Mouse (Mus musculus) neural tube, embryonic 11.5 days (tissue): ENCODE measurements at regions not wholly inside any gene's neighbourhood (a gene's known extent, or its start where the extent isn't known, plus 50 kb on each side); places are given as distances from the start of the nearest gene placed in this dataset.

Experiments
- ATAC-seq: fragments of 200-750 bp; cut with Nextera tagmentation; 2 replicates; pipeline ENCODE4 v1.8.0; 2017; ENCODE audit warnings: moderate number of reproducible peaks, mild to moderate bottlenecking, moderate TSS enrichment, moderate library complexity; ENCODE audit not compliant: insufficient read depth, low FRiP score, low TSS enrichment
- DNase-seq: peaks from one replicate; pipeline ENCODE4 v3.0.0-alpha.2; 2015; ENCODE audit warnings: low spot score
- H3K27ac ChIP-seq: fragments of 300-500 bp; sonication (generic); 2 replicates; pipeline ENCODE4 v1.5.1; 2014; ENCODE audit warnings: low read depth, mild to moderate bottlenecking, low read length
- H3K27me3 ChIP-seq: fragments of 300-500 bp; sonication (generic); 2 replicates; pipeline ENCODE4 v1.6.1; 2014; ENCODE audit warnings: mild to moderate bottlenecking, low read length, mixed read lengths; ENCODE audit not compliant: control insufficient read depth, insufficient read depth
- H3K36me3 ChIP-seq: fragments of 300-500 bp; sonication (generic); 2 replicates; pipeline ENCODE4 v1.6.1; 2014; ENCODE audit warnings: mild to moderate bottlenecking, low read length, moderate library complexity, mixed read lengths; ENCODE audit not compliant: control insufficient read depth, insufficient read depth
- H3K4me1 ChIP-seq: fragments of 300-500 bp; sonication (generic); 2 replicates; pipeline ENCODE4 v1.6.1; 2014; ENCODE audit warnings: low read length, mixed read lengths; ENCODE audit not compliant: control insufficient read depth, insufficient read depth
- H3K4me2 ChIP-seq: fragments of 300-500 bp; sonication (generic); 2 replicates; pipeline ENCODE4 v1.6.1; 2014; ENCODE audit warnings: low read depth, mild to moderate bottlenecking, moderate library complexity
- H3K4me3 ChIP-seq: fragments of 300-500 bp; sonication (generic); 2 replicates; pipeline ENCODE4 v1.5.1; 2014; ENCODE audit warnings: low read depth, low read length
- H3K9ac ChIP-seq: fragments of 300-500 bp; sonication (generic); 2 replicates; pipeline ENCODE4 v1.6.1; 2014; ENCODE audit warnings: mild to moderate bottlenecking, low read length
- H3K9me3 ChIP-seq: fragments of 300-500 bp; sonication (generic); 2 replicates; pipeline ENCODE4 v1.6.1; 2016; ENCODE audit warnings: low read length; ENCODE audit not compliant: control insufficient read depth
- WGBS: fragments of 180-500 bp; shearing (Covaris S2); extraction: QIAGEN DNeasy Blood & Tissue Kit; methylation state at CpG from one replicate; pipeline ENCODE4 v1.1.7; 2014; 5-methylcytosine and 5-hydroxymethylcytosine counted together

- 85% methylated on average over 6 of the region's 6 CpGs for WGBS
- ATAC-seq: no peak
- no peak overlapping the region for H3K27ac ChIP-seq
- no peaks in the 10 kb centered on the region for H3K4me1 ChIP-seq
- no peak overlapping the region for H3K9ac ChIP-seq
- H3K9me3 ChIP-seq: no peaks in the 10 kb centered on the region
- no peaks in the 10 kb centered on the region for H3K36me3 ChIP-seq
- H3K27me3 ChIP-seq: no peaks in the 10 kb centered on the region
- no peak for DNase-seq
- H3K4me3 ChIP-seq: no peak overlapping the region
- H3K4me2 ChIP-seq: no peak overlapping the region
These were observed 97.3 kb downstream of the Irs2 start for GRCm38 (mm10) chr8:10910954-10911353.

DNA sequence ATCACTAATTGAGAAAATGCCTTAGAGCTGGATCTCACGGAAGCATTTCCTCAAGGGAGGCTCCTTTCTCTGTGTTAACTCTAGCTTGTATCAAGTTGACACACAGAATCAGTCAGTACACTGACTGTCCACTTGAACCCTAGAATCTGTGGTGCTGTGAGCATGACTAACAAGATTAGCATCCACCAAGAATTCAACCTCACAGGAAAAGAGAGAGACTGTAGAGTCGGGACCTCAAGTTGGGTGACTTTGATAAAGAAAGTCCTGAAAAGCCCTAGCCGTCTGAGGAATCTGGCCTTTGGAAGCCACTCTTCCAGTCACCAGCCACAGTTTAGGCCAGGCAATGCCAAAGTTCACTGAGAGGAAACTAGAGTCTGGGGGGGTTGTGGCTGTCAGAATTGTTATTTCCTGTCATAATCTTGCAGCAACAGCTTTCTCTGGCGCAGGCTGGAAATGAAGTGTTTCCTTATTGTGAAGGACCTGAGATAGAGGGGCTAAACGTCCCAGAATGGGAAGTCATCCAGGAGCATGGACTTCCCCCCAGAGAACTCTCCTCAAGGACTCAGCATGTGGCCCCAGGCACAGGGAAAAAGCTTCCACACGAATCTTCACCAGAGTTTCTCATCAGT is 97.9 kb downstream of the Irs2 start:
- ATAC-seq (no peak), DNase-seq (no peak)
- H3K9me3 ChIP-seq: no peaks in the 10 kb centered on the region
- 64% methylated on average over 6 of the region's 6 CpGs for WGBS
- no peaks in the 10 kb centered on the region for H3K36me3 ChIP-seq
- H3K27me3 ChIP-seq: no peaks in the 10 kb centered on the region
- no peaks in the 10 kb centered on the region for H3K4me1 ChIP-seq
- no peak overlapping the region for H3K9ac ChIP-seq
- no peak overlapping the region for H3K27ac ChIP-seq
- H3K4me3 ChIP-seq: no peak overlapping the region
- H3K4me2 ChIP-seq: no peak overlapping the region

DNA sequence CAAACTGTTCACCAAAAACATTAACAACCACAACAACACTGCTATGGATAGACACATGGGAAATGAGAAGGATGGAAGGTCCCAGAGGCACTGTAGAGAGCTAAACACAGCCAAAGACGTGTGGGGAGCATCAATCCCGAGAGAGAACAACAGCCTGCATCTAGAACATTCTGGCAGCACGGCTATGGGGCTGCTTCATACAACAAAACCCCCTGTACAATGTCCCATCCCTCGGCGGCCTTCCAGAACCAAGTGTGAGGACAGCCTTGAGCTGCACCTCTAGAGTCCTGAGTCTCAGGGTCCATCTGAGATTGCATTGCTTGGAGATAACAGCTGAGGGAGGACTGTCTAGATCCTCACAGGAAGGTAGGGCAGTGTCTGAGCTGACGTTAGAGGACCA is 99.1 kb downstream of the Irs2 start:
- WGBS: 80% methylated on average over 6 of the region's 6 CpGs

GRCm38 (mm10) chr8:10906353-10906752 is 101.9 kb downstream of the Irs2 start:
- 75% methylated on average over 6 of the region's 6 CpGs for whole genome bisulfite sequencing
- Histone ChIP-seq H3K36me3 (no peaks in the 10 kb centered on the region), H3K9me3 (no peaks in the 10 kb centered on the region)

More for the DNA sequence above, 99.1 kb downstream of the Irs2 start:
- no peaks in the 10 kb centered on the region for H3K27me3 ChIP-seq
- H3K4me3 ChIP-seq: no peak overlapping the region
- no peak overlapping the region for H3K9ac ChIP-seq
- DNase-seq: no peak
- H3K4me1 ChIP-seq: no peaks in the 10 kb centered on the region
- H3K9me3 ChIP-seq: no peaks in the 10 kb centered on the region
- no peak overlapping the region for H3K4me2 ChIP-seq
- ATAC-seq: no peak
- H3K36me3 ChIP-seq: no peaks in the 10 kb centered on the region
- H3K27ac ChIP-seq: no peak overlapping the region

GRCm38 (mm10) chr8:10905761-10906160 is 102.5 kb downstream of the Irs2 start:
- Histone ChIP-seq H3K36me3 (no peaks in the 10 kb centered on the region), H3K4me1 (no peaks in the 10 kb centered on the region), H3K9me3 (no peaks in the 10 kb centered on the region), H3K27ac (no peak overlapping the region), H3K9ac (no peak overlapping the region), H3K4me2 (no peak overlapping the region), H3K4me3 (no peak overlapping the region), H3K27me3 (no peaks in the 10 kb centered on the region)
- DNase-seq: no peak
- WGBS: 92% methylated on average over 5 of the region's 5 CpGs
- ATAC-seq: no peak

More at GRCm38 (mm10) chr8:10906353-10906752, 101.9 kb downstream of the Irs2 start:
- Histone ChIP-seq H3K4me2 (no peak overlapping the region), H3K4me1 (no peaks in the 10 kb centered on the region), H3K27me3 (no peaks in the 10 kb centered on the region), H3K27ac (no peak overlapping the region), H3K4me3 (no peak overlapping the region), H3K9ac (no peak overlapping the region)
- ATAC-seq (no peak), DNase-seq (no peak)

DNA sequence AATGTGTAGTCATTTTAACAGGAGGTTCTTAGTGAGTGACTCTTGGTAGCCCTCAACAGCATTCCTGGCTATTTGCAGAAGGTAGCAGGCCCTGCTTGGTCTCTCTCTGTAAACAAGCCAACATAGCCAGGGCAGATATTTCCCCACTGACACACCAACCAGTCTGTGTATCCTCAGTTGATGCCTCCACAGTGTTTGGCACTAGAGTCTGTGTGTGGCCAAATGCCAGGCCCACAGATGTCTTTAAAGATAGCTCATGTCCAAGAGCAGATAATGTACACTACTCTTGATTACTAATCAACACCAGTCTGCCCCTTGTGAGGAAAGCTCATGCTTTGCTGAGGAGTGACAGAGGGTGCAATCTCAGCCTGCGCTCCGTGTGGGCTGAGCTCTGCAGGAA is 104.3 kb downstream of the Irs2 start:
- H3K9me3 ChIP-seq: no peaks in the 10 kb centered on the region
- H3K36me3 ChIP-seq: no peaks in the 10 kb centered on the region
- ATAC-seq: no peak
- peaks cover 11% of the 10 kb centered on the region for H3K4me1 ChIP-seq
- no peak for DNase-seq
- H3K9ac ChIP-seq: no peak overlapping the region
- no peaks in the 10 kb centered on the region for H3K27me3 ChIP-seq
- 86% methylated on average over 2 of the region's 2 CpGs for WGBS
- no peak overlapping the region for H3K27ac ChIP-seq
- no peak overlapping the region for H3K4me3 ChIP-seq
- H3K4me2 ChIP-seq: no peak overlapping the region

GRCm38 (mm10) chr8:10901954-10902353 is 106.3 kb downstream of the Irs2 start:
- no peak for ATAC-seq

DNA sequence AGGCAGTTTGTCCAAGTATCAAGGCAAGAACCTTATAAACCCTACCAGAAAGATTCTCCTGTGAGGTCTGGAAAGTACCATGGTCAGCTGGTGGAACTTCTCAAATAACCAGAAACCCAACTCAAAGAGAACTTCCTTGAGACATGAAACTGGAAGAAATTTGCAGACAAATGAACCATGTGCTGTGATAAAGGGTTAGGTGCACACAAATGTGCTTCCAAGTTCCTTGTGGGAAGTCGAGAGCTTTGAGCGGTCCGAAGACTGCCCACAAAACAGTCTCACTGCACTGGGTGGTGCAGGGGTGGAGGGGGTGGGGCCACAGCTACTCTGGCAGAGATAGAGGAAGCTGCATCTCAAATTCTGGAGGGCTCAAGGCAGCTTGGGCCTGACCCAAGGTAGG is 107.2 kb downstream of the Irs2 start:
- Histone ChIP-seq H3K27ac (no peak overlapping the region), H3K27me3 (no peaks in the 10 kb centered on the region), H3K4me3 (no peak overlapping the region), H3K4me2 (no peak overlapping the region), H3K9ac (no peak overlapping the region), H3K4me1 (peaks cover 15% of the 10 kb centered on the region), H3K9me3 (no peaks in the 10 kb centered on the region), H3K36me3 (no peaks in the 10 kb centered on the region)
- DNase-seq (no peak), ATAC-seq (no peak)
- WGBS: 86% methylated on average over 3 of the region's 3 CpGs

More at GRCm38 (mm10) chr8:10901954-10902353, 106.3 kb downstream of the Irs2 start:
- H3K9ac ChIP-seq: no peak overlapping the region
- H3K4me2 ChIP-seq: no peak overlapping the region
- no peak overlapping the region for H3K4me3 ChIP-seq
- no peaks in the 10 kb centered on the region for H3K27me3 ChIP-seq
- no peaks in the 10 kb centered on the region for H3K9me3 ChIP-seq
- H3K4me1 ChIP-seq: peaks cover 15% of the 10 kb centered on the region
- H3K36me3 ChIP-seq: no peaks in the 10 kb centered on the region
- WGBS: 88% methylated on average over 4 of the region's 4 CpGs
- no peak for DNase-seq
- no peak overlapping the region for H3K27ac ChIP-seq

- no peaks in the 10 kb centered on the region for H3K36me3 ChIP-seq
- H3K27ac ChIP-seq: no peak overlapping the region
- WGBS: 9% methylated on average over 17 of the region's 17 CpGs
- H3K9me3 ChIP-seq: no peaks in the 10 kb centered on the region
- H3K4me2 ChIP-seq: peak overlapping the region; percentile 24
- H3K4me1 ChIP-seq: peaks cover 15% of the 10 kb centered on the region
- H3K27me3 ChIP-seq: no peaks in the 10 kb centered on the region
- no peak overlapping the region for H3K9ac ChIP-seq
- no peak overlapping the region for H3K4me3 ChIP-seq
- ATAC-seq (peak; percentile 27; the same call in 1 of the 2 replicates), DNase-seq (peak; percentile 39)
These were observed 108.6 kb downstream of the Irs2 start for GRCm38 (mm10) chr8:10899581-10900155.
